Mouse (Mus musculus) heart, postnatal 0 days (tissue): Measurements from ENCODE around the gene Baz2b. TPM values are rescaled to one million over a fixed set of nuclear protein-coding genes. Genes with fewer than 3 reads are reported as not detected.

Source experiments
- ATAC-seq: fragments of 200-750 bp; cut with Nextera tagmentation; 2 replicates; pipeline ENCODE4 v1.8.0; 2017; ENCODE audit warnings: low read depth, moderate number of reproducible peaks, moderate library complexity; ENCODE audit not compliant: insufficient read depth
- DNase-seq: peaks from one replicate; pipeline ENCODE4 v3.0.0-alpha.2; 2016; ENCODE audit warnings: low spot score
- H3K27ac ChIP-seq: fragments of 300-500 bp; sonication (generic); 2 replicates; pipeline ENCODE4 v1.5.1; 2014; ENCODE audit warnings: low read depth, mild to moderate bottlenecking
- H3K27me3 ChIP-seq: fragments of 300-500 bp; sonication (generic); 2 replicates; pipeline ENCODE4 v1.6.1; 2014; ENCODE audit warnings: low read length, mixed read lengths; ENCODE audit not compliant: control insufficient read depth, insufficient read depth
- H3K36me3 ChIP-seq: fragments of 300-500 bp; sonication (generic); replicated peaks from 2 replicates; pipeline ENCODE4 v1.6.1; 2014; ENCODE audit warnings: low read length, mixed read lengths; ENCODE audit not compliant: control insufficient read depth, insufficient read depth
- H3K4me1 ChIP-seq: fragments of 300-500 bp; sonication (generic); 2 replicates; pipeline ENCODE4 v1.6.1; 2014; ENCODE audit warnings: antibody characterized with exemption; ENCODE audit not compliant: control insufficient read depth, insufficient read depth
- H3K4me2 ChIP-seq: fragments of 300-500 bp; sonication (generic); 2 replicates; pipeline ENCODE4 v1.6.1; 2014; ENCODE audit warnings: low read depth, mild to moderate bottlenecking, low read length, moderate library complexity
- H3K4me3 ChIP-seq: fragments of 300-500 bp; sonication (generic); 2 replicates; pipeline ENCODE4 v1.5.1; 2014; ENCODE audit warnings: low read depth, low read length
- H3K9ac ChIP-seq: fragments of 300-500 bp; sonication (generic); replicated peaks from 2 replicates; pipeline ENCODE4 v1.6.1; 2014; ENCODE audit warnings: low read depth, low read length, mixed read lengths
- H3K9me3 ChIP-seq: fragments of 300-500 bp; sonication (generic); replicated peaks from 2 replicates; pipeline ENCODE4 v1.6.1; 2016; ENCODE audit warnings: low read length; ENCODE audit not compliant: control insufficient read depth
- CTCF ChIP-seq: IDR thresholded peaks from 2 replicates; pipeline ENCODE4 v1.5.1; 2016; ENCODE audit warnings: antibody characterized with exemption, control low read depth, low read depth
- EP300 ChIP-seq: IDR thresholded peaks from 2 replicates; pipeline ENCODE4 v1.6.1; 2016; ENCODE audit warnings: antibody characterized with exemption, low read depth
- WGBS: fragments of 180-500 bp; shearing (Covaris S2); extraction: QIAGEN DNeasy Blood & Tissue Kit; methylation state at CpG from one replicate; pipeline ENCODE4 v1.1.7; 2014; 5-methylcytosine and 5-hydroxymethylcytosine counted together
- polyA plus RNA-seq: library from polyadenylated mRNA; unstranded; fragments of >200 nt; fragmentation: Nextera tagmentation; extraction: Ambion mirVana; gene quantifications from 2 replicates; pipeline ENCODE4 v1.2.1, GENCODE M21; 2015
- total RNA-seq: library from RNA; depleted of rRNA; stranded (reverse); fragments of >200 nt; gene quantifications from 2 replicates; pipeline ENCODE4 v1.2.3, GENCODE M21; 2014; ENCODE audit warnings: low replicate concordance

Gene Baz2b
- total and polyA plus RNA-seq, 2 experiments from 2014 or later, result 40.3 to 46.2 TPM

GRCm38 (mm10) chr2:60118684-60119558 lies 90.7 kb downstream of the Baz2b start:
- peak overlapping the region; percentile 30; the same call in 1 of the 2 replicates for H3K27ac ChIP-seq
- H3K4me1 ChIP-seq, result peaks cover 53% of the 10 kb centered on the region
- no peak for ATAC-seq
- no peaks in the 10 kb centered on the region for H3K36me3 ChIP-seq
- peak overlapping the region; percentile 45 for H3K4me2 ChIP-seq
- H3K9me3 ChIP-seq, result no peaks in the 10 kb centered on the region
- no peaks in the 10 kb centered on the region for H3K27me3 ChIP-seq
- 43% methylated on average over 10 of the region's 10 CpGs for WGBS
- DNase-seq, result peak; percentile 27
- H3K9ac ChIP-seq, result 0 out of 2 replicates have a peak overlapping the region, but pooled peaks have one; percentile 9
- TF ChIP-seq CTCF, result no peak
- no peak for TF ChIP-seq EP300
- H3K4me3 ChIP-seq, result 0 out of 2 replicates have a peak overlapping the region, but pooled peaks have one; percentile 4

GRCm38 (mm10) chr2:60117867-60118266 lies 91.8 kb downstream of the Baz2b start:
- WGBS, result 42% methylated on average over 9 of the region's 9 CpGs

GRCm38 (mm10) chr2:60115891-60116554 lies 93.6 kb downstream of the Baz2b start:
- no peak for TF ChIP-seq CTCF
- no peak for TF ChIP-seq EP300
- Histone ChIP-seq H3K9ac (no peak overlapping the region), H3K36me3 (0 out of 2 replicates have a peak, but pooled peaks cover 2% of the 10 kb centered on the region), H3K4me2 (no peak overlapping the region), H3K27ac (no peak overlapping the region), H3K4me3 (no peak overlapping the region), H3K9me3 (no peaks in the 10 kb centered on the region), H3K27me3 (no peaks in the 10 kb centered on the region), H3K4me1 (peaks cover 37% of the 10 kb centered on the region)
- DNase-seq (no peak), ATAC-seq (no peak)
- 62% methylated on average over 12 of the region's 12 CpGs for WGBS

More at GRCm38 (mm10) chr2:60117867-60118266, 91.8 kb downstream of the Baz2b start:
- ATAC-seq, result no peak
- Histone ChIP-seq H3K4me1 (peaks cover 46% of the 10 kb centered on the region), H3K4me3 (no peak overlapping the region), H3K27me3 (no peaks in the 10 kb centered on the region), H3K27ac (no peak overlapping the region), H3K4me2 (peak overlapping the region; percentile 7; the same call in 1 of the 2 replicates), H3K9me3 (no peaks in the 10 kb centered on the region), H3K9ac (no peak overlapping the region), H3K36me3 (no peaks in the 10 kb centered on the region)
- TF ChIP-seq EP300, result no peak
- no peak for TF ChIP-seq CTCF
- DNase-seq, result no peak

GRCm38 (mm10) chr2:60114901-60115300 lies 94.7 kb downstream of the Baz2b start:
- H3K9ac ChIP-seq, result no peak overlapping the region
- no peaks in the 10 kb centered on the region for H3K27me3 ChIP-seq
- H3K4me2 ChIP-seq, result no peak overlapping the region
- WGBS, result 73% methylated on average over 4 of the region's 4 CpGs
- no peak overlapping the region for H3K27ac ChIP-seq
- H3K4me3 ChIP-seq, result no peak overlapping the region
- 0 out of 2 replicates have a peak, but pooled peaks cover 8% of the 10 kb centered on the region for H3K36me3 ChIP-seq
- ATAC-seq (no peak), DNase-seq (no peak)
- H3K9me3 ChIP-seq, result no peaks in the 10 kb centered on the region
- TF ChIP-seq CTCF, result no peak
- no peak for TF ChIP-seq EP300
- H3K4me1 ChIP-seq, result peaks cover 29% of the 10 kb centered on the region

GRCm38 (mm10) chr2:60113661-60114560 lies 95.7 kb downstream of the Baz2b start:
- no peak for ATAC-seq
- H3K36me3 ChIP-seq, result 0 out of 2 replicates have a peak, but pooled peaks cover 8% of the 10 kb centered on the region
- no peak for DNase-seq
- peaks cover 24% of the 10 kb centered on the region for H3K4me1 ChIP-seq
- WGBS, result 75% methylated on average over 12 of the region's 12 CpGs
- TF ChIP-seq EP300 (no peak), CTCF (no peak)
- H3K9ac ChIP-seq, result no peak overlapping the region
- H3K4me2 ChIP-seq, result no peak overlapping the region
- H3K4me3 ChIP-seq, result no peak overlapping the region
- H3K27ac ChIP-seq, result no peak overlapping the region
- H3K27me3 ChIP-seq, result no peaks in the 10 kb centered on the region
- H3K9me3 ChIP-seq, result no peaks in the 10 kb centered on the region
